Mouse (Mus musculus) embryonic fibroblast, embryonic 13.5 days (primary cell): ENCODE results near the gene Mgat4c.

Source experiments
- CTCF ChIP-seq: IDR thresholded peaks from 2 replicates; pipeline ENCODE4 v1.5.1; 2011; ENCODE audit warnings: mild to moderate bottlenecking, control low read depth, low read length, moderate library complexity, borderline replicate concordance; ENCODE audit not compliant: insufficient read depth
- POLR2A ChIP-seq: IDR thresholded peaks from 2 replicates; pipeline ENCODE4 v1.6.1; 2011; ENCODE audit warnings: low read depth, mild to moderate bottlenecking, control low read depth, low read length, moderate library complexity

DNA sequence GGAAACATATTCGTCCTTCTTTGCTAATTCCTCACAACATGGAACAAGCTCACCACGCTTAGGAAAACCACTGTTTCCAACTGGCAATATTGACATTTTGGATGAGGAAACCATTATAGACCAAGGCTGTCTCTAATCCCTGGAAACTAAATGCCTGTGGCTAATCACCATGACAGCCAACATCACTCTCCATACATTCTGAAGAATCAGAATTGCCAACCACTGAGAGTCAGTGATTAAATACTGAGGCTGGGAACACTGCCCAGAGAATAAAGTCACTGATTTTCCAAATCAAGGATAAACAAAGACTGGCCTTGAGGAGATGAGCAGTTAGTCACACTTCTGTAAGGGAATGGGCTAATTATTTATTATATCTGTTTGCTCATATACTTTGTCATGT is 361.2 kb downstream of the Mgat4c start:
- TF ChIP-seq CTCF (no peak), POLR2A (no peak)
